Mouse (Mus musculus): Measurements from ENCODE around the gene Pmfbp1. TPM values are rescaled to one million over a fixed set of nuclear protein-coding genes. Genes with fewer than 3 reads are reported as not detected.
"Not testable (repeated sequence)": the region's sequence is repeated elsewhere in the genome, so short reads cannot be mapped to it uniquely, and the experiment has no call there.

Pmfbp1 gene
- 0.04 TPM in 2 replicates for polyA plus RNA-seq (2012; rRNA removed)

DNA sequence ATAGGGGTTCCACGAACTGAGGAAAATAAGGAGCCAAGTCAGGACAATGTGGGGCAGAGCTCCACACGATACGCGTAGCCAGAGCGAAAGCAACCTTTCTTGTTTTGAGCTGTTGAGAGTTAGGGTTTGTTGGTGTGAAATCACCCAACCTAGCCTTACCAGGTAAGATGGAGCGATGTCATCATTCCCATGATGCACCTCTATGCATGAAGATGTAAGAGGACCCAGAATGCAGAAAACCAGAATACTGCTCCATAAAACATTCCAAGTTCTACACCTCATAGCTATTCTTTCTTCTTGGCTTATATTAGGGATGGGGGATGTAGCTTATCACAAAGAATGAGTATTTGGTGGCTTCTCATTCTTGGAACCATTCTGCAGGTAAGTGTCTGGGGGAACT lies at the start of gene Pmfbp1:
Pmfbp1 (plus strand) TSS at position 301 of the 400 bp plus-strand sequence.
- DNase-seq (ENCODE audit: low spot score): no peak

DNA sequence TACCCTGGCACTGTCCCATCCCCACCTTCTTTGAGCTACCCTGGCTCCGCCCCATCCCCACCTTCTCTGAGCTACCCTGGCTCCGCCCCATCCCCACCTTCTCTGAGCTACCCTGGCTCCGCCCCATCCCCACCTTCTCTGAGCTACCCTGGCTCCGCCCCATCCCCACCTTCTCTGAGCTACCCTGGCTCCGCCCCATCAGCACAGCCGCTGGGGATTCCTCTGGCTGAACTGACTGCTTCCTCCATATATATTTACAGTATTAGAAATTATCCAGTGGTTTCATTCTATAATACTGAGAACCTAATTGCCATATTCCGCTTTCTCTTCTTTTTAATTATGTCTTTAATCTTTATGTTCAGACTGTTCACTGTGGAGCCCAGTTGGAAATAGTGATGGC lies 46.9 kb upstream of the Pmfbp1 start:
- not testable (repeated sequence) for DNase-seq (ENCODE audit: low spot score)

DNA sequence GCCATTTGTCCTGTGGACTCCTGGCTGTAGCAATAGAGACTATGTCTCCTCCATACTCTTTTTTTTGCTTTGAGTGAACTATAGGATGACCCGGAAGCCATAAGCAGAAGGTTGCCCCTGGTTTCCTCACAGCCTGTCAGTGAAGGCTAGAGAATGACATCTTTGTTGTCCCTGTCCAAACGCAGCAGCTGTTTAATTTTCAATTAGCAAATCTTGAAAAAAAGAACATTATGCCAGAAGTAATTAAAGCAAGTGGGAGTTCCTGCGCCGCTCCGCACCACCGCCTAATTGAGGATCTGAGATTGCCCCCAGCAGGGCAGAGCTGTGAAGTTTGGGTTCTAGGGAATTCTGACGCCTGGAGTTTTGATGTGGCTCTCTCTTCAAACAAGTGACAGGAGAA lies 42.8 kb upstream of the Pmfbp1 start:
- no peak for DNase-seq (ENCODE audit: low spot score)

DNA sequence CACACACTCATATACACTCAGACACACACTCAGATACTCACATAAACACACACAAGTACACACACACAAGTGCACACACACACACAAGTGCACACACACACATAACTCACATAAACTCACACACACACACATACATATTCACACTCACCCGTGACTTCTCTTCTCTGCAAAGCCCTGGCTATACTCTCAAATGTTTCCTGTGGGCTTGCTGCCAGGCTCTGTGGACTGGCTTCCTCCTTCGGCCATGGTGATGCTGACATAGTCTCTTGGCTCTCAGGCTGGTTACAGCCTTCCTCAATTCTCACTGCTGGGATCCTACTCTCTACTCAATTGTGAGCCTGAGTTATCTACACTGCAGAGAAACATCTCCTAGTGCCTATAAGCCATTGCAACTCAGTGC lies 38.7 kb upstream of the Pmfbp1 start:
- DNase-seq (ENCODE audit: low spot score): no peak

DNA sequence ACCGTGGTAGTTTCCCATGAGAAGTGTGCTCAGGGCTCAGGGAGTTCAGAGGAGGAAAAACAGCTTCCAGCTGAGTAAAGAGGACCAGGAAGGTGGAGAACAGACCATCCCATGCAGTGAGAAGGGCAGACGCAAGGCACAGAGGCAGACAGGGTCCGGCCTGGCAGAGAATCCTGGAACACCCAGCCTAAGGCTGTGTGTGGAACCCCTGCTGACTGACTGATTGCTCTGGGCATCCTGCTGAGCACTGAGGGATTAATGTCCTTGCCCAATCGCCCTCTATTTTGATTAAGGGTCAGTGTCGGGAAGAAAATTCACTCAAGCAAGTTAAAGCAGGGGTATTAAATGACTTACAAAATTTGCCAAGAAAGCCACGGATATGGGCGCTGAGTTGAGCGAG lies 36.4 kb upstream of the Pmfbp1 start:
- no peak for DNase-seq (ENCODE audit: low spot score)

DNA sequence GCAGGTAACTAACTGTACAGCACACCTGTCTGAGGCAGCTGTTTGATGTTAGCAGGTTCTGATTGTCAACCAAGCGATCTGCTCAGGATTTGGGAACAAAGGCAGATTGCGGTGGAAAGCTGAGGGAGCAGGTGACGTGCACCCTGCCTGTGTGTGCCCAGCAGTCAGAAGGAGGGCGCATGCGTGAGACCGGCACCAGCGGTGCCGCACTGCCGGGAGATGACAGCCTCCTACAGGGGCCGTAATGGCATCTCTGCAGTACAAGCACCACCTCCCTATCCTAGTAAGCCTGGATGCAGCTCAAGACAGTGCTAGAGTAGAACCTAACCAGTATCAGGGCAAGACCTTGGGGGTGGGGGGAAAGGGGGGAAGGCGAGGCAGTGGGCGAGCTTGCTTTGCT lies 35.2 kb upstream of the Pmfbp1 start:
- no peak for DNase-seq (ENCODE audit: low spot score)

DNA sequence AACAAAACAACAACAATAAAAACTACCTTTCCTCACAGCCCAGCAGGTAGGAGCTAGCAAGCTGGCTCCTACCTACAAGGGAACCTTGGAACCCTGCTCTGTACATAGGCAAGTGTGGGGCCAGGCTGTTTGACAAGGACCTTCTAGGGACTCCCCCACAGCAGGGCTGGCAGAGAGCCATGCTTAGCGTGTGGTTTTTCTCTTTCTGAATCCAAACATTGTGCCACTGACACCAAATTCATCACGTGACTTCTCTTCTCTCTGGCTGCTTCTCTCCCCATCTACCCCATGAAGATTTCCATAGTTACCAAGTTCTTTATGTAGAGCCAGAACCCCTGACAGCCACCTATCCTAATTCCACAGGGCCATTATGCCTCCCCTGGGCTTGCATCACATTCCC lies 30.8 kb upstream of the Pmfbp1 start:
- no peak for DNase-seq (ENCODE audit: low spot score)

DNA sequence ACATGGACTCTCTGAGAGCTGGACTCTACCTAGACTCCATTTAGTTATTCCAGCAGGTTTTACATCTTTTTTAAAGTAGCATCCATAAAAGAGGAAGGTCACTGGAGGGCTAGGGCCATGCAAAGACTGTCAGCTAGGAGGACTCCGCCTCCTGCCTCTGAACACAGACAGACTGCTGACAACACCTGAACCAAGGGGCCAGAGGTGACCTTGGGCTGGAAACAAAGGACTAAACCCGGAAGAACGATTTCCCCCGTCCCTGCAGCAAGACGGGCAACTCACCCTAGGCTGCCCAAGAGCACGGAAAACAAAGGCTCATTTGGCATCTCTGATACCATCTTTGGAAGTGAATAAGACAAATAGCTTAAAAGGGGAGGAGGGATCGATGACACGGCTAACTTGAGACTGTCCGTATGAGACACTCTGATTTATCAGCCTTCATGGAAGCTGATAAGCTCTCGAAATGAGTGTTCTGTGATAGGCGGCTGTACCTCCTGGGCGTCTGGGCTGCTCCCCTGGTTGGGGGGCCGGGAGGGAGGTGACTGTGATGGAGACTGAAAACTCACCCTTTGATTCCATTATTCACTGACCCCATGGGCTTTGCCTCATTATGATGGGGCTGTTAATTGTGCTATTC lies 30.0 kb upstream of the Pmfbp1 start:
- DNase-seq (ENCODE audit: low spot score): no peak

DNA sequence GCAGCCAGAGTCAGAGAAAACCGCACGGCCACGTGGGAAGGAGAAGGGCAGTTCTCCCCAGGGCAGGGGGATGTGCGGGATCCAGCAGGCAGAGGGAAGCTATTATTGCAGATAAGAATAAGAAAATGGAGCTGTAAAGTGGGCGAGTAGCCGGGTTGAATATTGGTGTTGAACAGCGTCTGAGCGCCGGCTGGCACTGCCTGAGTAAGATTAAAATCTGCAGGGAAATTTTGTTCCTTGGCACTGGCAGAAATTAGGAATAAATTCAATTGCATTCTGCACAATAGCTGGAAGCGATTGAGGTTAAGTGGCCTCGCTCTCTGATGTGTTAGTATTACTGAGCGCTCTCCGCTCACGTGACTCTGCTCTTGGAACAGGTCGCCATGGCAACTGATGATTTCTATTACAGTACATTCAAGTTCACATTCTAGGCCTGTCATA lies 29.4 kb upstream of the Pmfbp1 start:
- no peak for DNase-seq (ENCODE audit: low spot score)

DNA sequence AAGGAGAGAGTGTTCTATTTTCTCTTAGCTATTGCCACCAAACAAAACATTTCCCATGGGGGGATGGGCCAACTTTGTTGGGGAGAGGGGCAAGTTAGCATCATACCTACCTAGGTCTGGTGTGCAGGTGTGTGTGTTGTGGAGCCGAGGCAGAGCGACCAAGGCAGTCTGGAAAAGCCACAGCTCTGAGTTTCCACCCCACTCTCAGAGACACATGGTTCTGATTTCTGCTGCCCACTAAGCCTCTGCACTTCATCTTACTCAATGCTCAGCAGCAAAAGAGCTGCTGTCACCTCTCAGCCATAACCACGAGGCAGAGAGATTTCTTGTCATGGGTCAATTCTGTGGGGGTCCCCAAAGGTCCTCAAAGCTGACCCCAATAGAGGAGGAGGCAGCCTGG lies 28.8 kb upstream of the Pmfbp1 start:
- no peak for DNase-seq (ENCODE audit: low spot score)

DNA sequence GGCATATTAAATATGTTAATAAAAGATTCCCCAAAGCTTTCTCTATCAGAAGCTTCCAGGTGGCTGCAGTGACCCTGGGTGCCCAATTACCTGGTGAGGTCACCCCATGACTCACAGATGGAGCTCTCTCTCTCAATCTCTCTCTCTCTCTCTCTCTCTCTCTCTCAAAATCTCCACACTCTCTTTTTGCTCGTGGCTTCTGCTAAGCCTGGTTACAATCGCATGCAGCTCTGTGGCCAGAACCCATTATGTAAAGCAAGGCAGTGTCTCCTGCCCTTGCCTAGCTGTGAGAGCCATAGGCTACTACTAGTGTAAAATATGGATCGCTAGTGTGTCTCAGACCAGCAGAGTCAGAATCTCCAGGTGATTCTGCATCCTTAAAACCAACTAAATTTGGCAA lies 28.1 kb upstream of the Pmfbp1 start:
- DNase-seq (ENCODE audit: low spot score): no peak

DNA sequence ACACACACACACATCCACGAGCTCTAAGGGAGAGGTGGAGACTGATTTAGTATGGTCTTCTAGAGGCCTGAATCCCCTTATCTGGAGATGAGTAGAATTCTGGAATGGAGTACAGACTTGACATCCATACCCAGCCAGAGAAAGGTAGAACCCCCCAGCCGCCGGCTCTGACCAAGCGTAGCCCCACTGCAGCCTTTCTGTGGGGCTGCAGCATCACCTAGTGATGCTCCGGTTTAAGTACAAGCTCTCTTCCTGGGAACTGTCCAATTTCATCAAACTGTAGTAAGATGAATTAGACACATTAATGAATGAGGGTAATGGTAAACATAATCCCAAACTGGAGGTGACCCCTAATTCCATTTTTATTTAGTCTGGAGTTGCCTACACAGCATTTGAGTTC lies 26.3 kb upstream of the Pmfbp1 start:
- DNase-seq (ENCODE audit: low spot score): no peak

DNA sequence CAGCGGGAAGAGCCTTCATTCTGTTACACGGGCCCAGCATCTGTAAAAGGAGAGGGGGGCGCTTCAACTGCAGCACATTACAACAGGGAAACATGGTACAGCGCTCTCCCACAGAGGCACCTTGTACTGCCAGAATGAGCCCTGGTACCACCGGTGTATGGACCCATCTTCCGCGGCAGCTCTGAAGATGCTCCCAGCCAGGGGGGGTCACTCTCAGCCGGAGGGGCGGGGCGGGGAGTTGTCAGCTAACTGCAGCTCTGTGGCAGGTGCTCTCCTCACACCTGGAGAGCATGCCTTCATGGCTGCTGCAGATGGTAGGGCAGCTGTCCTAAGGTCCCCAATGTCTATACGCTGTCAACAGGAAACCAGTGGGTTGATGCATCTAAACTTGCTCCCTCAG lies 25.7 kb upstream of the Pmfbp1 start:
- no peak for DNase-seq (ENCODE audit: low spot score)

DNA sequence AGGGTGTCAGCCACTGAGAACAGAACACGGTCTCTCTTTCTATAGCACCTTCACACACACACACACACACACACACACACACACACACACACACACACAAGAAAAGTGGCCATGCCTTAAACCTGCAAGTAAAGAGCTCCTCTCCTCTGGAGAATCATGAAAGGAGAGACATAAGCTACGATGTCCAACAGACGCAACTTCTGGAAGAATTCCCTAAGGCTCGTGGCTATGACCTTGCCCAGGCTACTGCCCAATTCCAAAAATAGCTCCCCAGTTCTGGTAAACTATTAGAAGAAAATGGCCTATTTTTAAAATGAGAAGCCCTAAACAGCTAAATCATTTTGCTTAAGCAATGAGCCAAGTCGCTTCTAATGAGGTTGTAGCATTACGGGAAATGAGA lies 22.0 kb upstream of the Pmfbp1 start:
- DNase-seq (ENCODE audit: low spot score): no peak

DNA sequence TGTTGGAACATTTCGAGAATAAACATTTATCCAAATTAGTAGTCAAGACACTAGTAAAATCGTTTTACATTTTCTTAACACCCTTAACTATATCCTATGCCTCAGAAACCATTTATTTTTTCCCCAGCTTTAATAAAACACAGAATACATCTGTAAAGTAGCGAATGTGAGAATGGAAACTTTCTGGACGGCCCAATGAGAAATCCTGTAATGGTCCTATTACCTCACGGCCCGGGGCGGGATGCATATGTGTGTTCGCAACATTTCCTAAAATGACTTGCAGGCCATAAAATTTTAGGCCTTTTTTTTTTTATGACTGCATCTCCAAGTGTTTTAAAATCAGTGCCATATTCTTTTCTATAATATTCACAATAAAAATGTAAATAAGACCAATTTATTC lies 21.4 kb upstream of the Pmfbp1 start:
- DNase-seq (ENCODE audit: low spot score): no peak

DNA sequence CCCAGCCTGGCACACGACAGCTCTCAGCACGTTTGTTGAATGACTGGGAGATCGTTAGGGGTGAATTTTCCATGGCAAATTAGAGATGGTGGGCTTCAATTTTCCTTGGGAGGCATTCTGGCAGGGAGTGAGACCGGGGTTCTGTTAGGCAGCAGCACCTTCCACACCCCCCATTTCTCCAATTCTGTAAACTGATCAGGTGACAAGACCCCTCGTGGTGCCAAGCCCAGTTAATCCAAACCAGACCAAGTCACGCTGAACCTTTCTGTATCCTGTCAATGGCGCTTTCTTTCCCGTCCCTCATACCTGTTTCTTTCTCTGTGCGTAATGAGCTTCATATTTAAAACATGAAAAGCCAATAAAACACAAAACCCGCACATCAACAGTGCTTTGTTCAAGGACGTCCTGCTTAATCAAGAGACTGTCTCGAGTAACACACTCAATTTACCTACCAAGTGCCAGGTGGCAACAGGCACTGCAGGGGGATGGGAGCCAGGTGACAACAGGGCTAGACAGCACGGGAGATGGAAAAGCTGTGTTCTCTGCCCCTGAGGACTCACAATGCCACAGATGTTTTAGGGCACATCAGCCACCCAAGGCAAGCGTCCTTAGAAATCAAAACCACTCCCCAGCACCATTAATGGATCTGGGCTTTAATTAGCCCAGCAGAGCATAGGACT lies 19.2 kb upstream of the Pmfbp1 start:
- no peak for DNase-seq (ENCODE audit: low spot score)

DNA sequence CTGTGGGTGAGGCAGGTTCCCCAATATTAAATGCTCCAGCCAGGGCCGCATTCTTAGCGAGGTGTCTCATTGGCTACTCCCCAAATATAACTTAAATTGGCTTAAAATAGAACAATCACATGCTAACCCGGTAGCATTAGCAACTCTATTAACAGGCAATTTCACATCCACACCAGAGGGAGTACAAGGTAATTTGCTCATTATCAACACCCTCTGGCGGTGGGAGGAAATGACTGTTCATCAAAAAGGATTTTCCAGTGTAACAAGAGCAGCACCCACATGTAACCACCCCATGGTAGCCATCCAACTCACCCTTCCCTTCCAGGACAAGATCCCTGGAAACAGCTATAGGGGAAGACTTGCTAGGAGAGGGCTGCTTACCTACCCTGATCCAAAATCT lies 18.4 kb upstream of the Pmfbp1 start:
- DNase-seq (ENCODE audit: low spot score): no peak

DNA sequence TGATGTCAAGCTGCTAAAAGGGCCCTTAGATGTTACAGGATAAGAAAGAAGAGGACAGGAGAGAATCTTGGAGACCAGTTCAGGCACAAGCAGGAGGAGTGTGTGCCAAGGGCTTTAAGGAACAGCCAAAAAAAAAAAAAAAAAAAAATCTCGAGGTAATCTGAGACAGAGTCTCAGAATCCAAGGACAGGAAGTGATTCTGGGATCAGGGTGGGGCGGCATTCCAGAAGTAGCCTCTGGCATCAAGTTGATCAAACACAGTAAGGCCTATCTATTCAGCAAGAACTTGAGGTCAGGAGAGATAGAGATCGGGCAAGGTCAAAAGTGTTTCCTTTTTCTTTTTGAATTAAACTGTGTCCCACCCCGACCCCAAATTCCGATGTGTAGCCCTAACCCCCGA lies 15.2 kb upstream of the Pmfbp1 start:
- no peak for DNase-seq (ENCODE audit: low spot score)

DNA sequence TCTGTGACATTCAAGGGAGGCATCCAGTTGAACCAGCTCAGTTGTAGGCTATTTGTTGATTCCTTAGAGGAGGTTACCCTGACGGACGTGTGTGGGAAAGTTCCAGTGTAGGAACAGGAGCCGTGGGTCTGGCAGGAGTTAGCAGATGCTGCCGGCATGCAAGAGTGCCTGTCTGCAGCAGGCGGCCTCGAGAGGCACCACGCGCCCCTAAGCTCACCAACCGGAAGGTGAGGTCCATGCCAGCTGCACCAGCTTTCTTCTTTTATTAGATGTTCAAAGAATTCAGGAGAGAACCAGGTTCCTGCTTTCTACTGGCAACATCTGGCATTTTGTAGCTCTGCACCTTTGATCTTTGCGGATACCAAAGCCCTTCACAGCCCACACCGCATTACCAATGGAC lies 9.1 kb upstream of the Pmfbp1 start:
- DNase-seq (ENCODE audit: low spot score): no peak

DNA sequence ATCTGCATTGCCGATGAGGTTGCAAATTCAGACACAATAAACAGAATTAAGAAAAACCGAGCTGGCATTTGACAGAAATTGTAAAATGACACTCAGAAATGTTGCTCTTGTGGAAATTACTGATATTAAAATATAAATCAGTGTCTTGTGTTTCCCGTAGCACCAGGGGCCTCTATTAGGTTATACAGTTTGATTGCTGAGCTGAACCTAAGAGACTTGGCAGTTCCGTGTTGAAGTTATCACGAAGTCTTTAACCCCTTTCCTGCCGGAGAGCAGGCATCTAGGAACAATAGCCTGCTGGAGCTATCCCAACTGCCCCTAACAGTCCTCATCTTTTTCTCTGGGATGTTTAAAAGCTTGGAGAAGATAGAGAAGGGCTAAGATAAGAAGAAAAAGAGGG lies 8.3 kb upstream of the Pmfbp1 start:
- DNase-seq (ENCODE audit: low spot score): no peak

DNA sequence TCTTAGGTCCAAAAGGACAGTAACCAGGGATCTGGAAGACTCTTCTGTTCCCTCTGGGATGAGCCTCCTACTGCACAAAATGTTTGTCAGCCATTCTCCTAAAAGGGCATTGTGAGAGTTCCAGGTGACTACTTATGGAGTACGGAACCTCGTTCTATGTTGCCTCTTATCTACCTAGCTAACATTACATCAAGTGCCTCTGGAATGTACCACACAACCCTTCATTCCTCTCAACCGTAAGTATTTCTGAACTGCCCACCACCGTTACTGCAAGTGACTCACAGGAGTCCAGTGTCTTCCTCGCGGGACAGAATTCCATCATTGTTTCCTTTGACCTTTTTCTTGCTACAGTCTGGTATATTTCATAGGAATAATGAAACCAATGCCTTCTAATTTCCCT lies 1.0 kb upstream of the Pmfbp1 start:
- no peak for DNase-seq (ENCODE audit: low spot score)

DNA sequence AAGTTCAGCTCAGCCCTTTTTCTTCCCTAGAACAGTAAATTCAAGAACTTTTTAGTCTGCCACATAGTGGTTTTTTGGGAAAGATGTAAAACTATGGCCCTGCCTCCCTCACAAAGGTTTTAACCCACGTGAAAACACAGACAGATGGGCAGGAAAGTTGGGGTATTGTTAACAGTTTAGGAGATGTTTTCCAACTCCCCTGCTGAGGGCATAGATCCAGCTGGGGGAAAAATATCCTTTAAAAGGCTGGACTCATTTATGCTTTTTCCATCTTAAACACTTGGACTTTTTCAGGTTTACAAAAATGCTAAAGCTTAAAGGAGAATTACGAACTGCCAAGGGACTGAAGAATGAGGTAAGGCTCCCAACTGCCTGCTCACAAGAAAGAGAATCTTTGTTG lies 774 bp downstream of the Pmfbp1 start:
- no peak for DNase-seq (ENCODE audit: low spot score)

DNA sequence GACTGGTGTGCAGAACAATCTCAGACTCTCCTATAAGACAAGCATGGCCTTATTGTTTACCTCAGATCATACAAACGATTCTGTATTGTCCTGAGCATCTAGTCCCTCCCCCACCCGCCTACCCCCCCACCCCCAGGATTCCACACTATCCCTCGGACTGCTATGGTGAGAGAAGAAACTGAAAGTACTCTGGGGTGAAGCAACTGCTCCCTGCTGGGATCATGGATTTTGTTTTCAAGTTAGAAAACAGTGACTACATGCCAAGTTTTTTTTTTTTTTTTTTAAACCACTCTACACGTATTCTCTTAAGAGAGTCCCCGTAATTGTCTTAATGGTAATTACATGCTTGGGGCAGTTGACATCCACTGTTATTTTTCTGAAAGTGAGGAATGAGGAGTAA lies 3.6 kb downstream of the Pmfbp1 start:
- DNase-seq (ENCODE audit: low spot score): no peak
